Mouse (Mus musculus): ENCODE data around the gene H2-Aa. TPM values are rescaled to one million over a fixed set of nuclear protein-coding genes. Genes with fewer than 3 reads are reported as not detected.
A peak's percentile ranks its signal among the peaks of the same experiment; 100 is the strongest.
"Not testable (repeated sequence)": the region's sequence is repeated elsewhere in the genome, so short reads cannot be mapped to it uniquely, and the experiment has no call there.

H2-Aa gene
- 1 to 10 TPM; 1.9 to 2.1 TPM for total RNA-seq (2021)

- peak; percentile 81 to 88 for DNase-seq (ENCODE audit: low spot score in 2 of 2)
- intact Hi-C loops (cut with DNase I): no loop called here
These were observed at the start of gene H2-Aa for GRCm38 (mm10) chr17:34287648-34288047. Gene H2-Aa, minus strand, starts transcription at chr17:34287823.

- no peak for DNase-seq (ENCODE audit: low spot score in 2 of 2)
- intact Hi-C loops (cut with DNase I): no loop called here
These were observed 43.6 kb upstream of the H2-Aa start for GRCm38 (mm10) chr17:34331200-34331599.

- intact Hi-C loops (cut with DNase I): no loop called here
- no peak for DNase-seq (ENCODE audit: low spot score in 2 of 2)
These were observed 42.2 kb upstream of the H2-Aa start for GRCm38 (mm10) chr17:34329807-34330206.

- intact Hi-C loops (cut with DNase I): no loop called here
- no peak for DNase-seq (ENCODE audit: low spot score in 2 of 2)
These were observed 38.8 kb upstream of the H2-Aa start for GRCm38 (mm10) chr17:34326373-34326772.

- no peak for DNase-seq (ENCODE audit: low spot score in 2 of 2)
- intact Hi-C loops (cut with DNase I): no loop called here
These were observed 37.8 kb upstream of the H2-Aa start, which contains the start of gene H2-Eb2 for GRCm38 (mm10) chr17:34325436-34325835. Gene H2-Eb2, plus strand, starts transcription at chr17:34325665.

- no peak for DNase-seq (ENCODE audit: low spot score in 2 of 2)
- intact Hi-C loops (cut with DNase I): no loop called here
These were observed 29.7 kb upstream of the H2-Aa start for GRCm38 (mm10) chr17:34317275-34317674.

GRCm38 (mm10) chr17:34316697-34317096, 29.1 kb upstream of the H2-Aa start:
- intact Hi-C loops (cut with DNase I): no loop called here

GRCm38 (mm10) chr17:34315512-34315911, 27.9 kb upstream of the H2-Aa start:
- intact Hi-C loops (cut with DNase I): no loop called here
- DNase-seq (ENCODE audit: low spot score in 2 of 2): no peak

More at GRCm38 (mm10) chr17:34316697-34317096, 29.1 kb upstream of the H2-Aa start:
- no peak for DNase-seq (ENCODE audit: low spot score in 2 of 2)

GRCm38 (mm10) chr17:34314286-34314685, 26.7 kb upstream of the H2-Aa start:
- DNase-seq (ENCODE audit: low spot score in 2 of 2): no peak
- intact Hi-C loops (cut with DNase I): no loop called here

GRCm38 (mm10) chr17:34313393-34313792, 25.8 kb upstream of the H2-Aa start:
- intact Hi-C loops (cut with DNase I): loop anchor here (1.0 kb wide), 1 partner anchor 63 kb away; no protein-coding TSS in a partner anchor
- peak; percentile 75 to 80 for DNase-seq (ENCODE audit: low spot score in 2 of 2)

- intact Hi-C loops (cut with DNase I): no loop called here
- DNase-seq (ENCODE audit: low spot score in 2 of 2): no peak
These were observed 24.6 kb upstream of the H2-Aa start for GRCm38 (mm10) chr17:34312185-34312584.

GRCm38 (mm10) chr17:34310526-34310925, 22.9 kb upstream of the H2-Aa start:
- DNase-seq (ENCODE audit: low spot score in 2 of 2); intact Hi-C loops (cut with DNase I): not testable (repeated sequence)

GRCm38 (mm10) chr17:34309683-34310385, 22.2 kb upstream of the H2-Aa start:
- intact Hi-C loops (cut with DNase I): no loop called here
- peak; percentile 69 to 78 for DNase-seq (ENCODE audit: low spot score in 2 of 2)

GRCm38 (mm10) chr17:34309225-34309624, 21.6 kb upstream of the H2-Aa start:
- intact Hi-C loops (cut with DNase I): no loop called here

GRCm38 (mm10) chr17:34308161-34308560, 20.5 kb upstream of the H2-Aa start:
- no peak for DNase-seq (ENCODE audit: low spot score in 2 of 2)
- intact Hi-C loops (cut with DNase I): no loop called here

More at GRCm38 (mm10) chr17:34309225-34309624, 21.6 kb upstream of the H2-Aa start:
- DNase-seq (ENCODE audit: low spot score in 2 of 2): no peak

- intact Hi-C loops (cut with DNase I): no loop called here
- DNase-seq (ENCODE audit: low spot score in 2 of 2): no peak
These were observed 19.6 kb upstream of the H2-Aa start for GRCm38 (mm10) chr17:34307216-34307615.

- intact Hi-C loops (cut with DNase I): no loop called here
- DNase-seq (ENCODE audit: low spot score in 2 of 2): no peak
These were observed 18.8 kb upstream of the H2-Aa start for GRCm38 (mm10) chr17:34306407-34306806.

- intact Hi-C loops (cut with DNase I): no loop called here
- DNase-seq (ENCODE audit: low spot score in 2 of 2): peak; percentile 90 to 95
These were observed 17.9 kb upstream of the H2-Aa start, which contains the start of gene H2-Eb1 for GRCm38 (mm10) chr17:34305380-34306030. Gene H2-Eb1, plus strand, starts transcription at chr17:34305867.

- intact Hi-C loops (cut with DNase I): no loop called here
These were observed 17.1 kb upstream of the H2-Aa start for GRCm38 (mm10) chr17:34304751-34305150.

GRCm38 (mm10) chr17:34303789-34304188, 16.2 kb upstream of the H2-Aa start:
- DNase-seq (ENCODE audit: low spot score in 2 of 2): no peak
- intact Hi-C loops (cut with DNase I): no loop called here

More at GRCm38 (mm10) chr17:34304751-34305150, 17.1 kb upstream of the H2-Aa start:
- DNase-seq (ENCODE audit: low spot score in 2 of 2): peak; percentile 70 to 88

GRCm38 (mm10) chr17:34301670-34302190, 14.1 kb upstream of the H2-Aa start:
- DNase-seq (ENCODE audit: low spot score in 2 of 2): no peak
- intact Hi-C loops (cut with DNase I): no loop called here

Measured in left cerebral cortex, postnatal 25 days (tissue).